Mouse (Mus musculus): ENCODE measurements around the gene Pou1f1. TPM values are rescaled to one million over a fixed set of nuclear protein-coding genes. Genes with fewer than 3 reads are reported as not detected.

The Pou1f1 gene
- polyA plus RNA-seq, 1 experiment from 2014 or later = not detected

Other genes with a start within 250 kb of the Pou1f1 start
- 31.6 and 37.0 TPM in 2 replicates for gene Chmp2b, start 42.2 kb downstream of the Pou1f1 start, polyA plus RNA-seq (2014; fragmentation: Nextera tagmentation; extraction: Ambion mirVana)